Mouse (Mus musculus) liver, embryonic 15.5 days (tissue): Measurements from ENCODE around the gene Ptx3. TPM values are rescaled to one million over a fixed set of nuclear protein-coding genes. Genes with fewer than 3 reads are reported as not detected.
"Not testable (repeated sequence)": the region's sequence is repeated elsewhere in the genome, so short reads cannot be mapped to it uniquely, and the experiment has no call there.

ENCODE experiments used
- ATAC-seq: fragments of 200-750 bp; cut with Nextera tagmentation; 2 replicates; pipeline ENCODE4 v1.8.0; 2017; ENCODE audit warnings: moderate number of reproducible peaks, mild to moderate bottlenecking, moderate library complexity; ENCODE audit not compliant: insufficient read depth
- H3K27ac ChIP-seq: fragments of 300-500 bp; sonication (generic); replicated peaks from 2 replicates; pipeline ENCODE4 v1.5.1; 2015; ENCODE audit warnings: mild to moderate bottlenecking, inconsistent platforms
- H3K27me3 ChIP-seq: fragments of 300-500 bp; sonication (generic); 2 replicates; pipeline ENCODE4 v1.6.1; 2015; ENCODE audit warnings: mild to moderate bottlenecking, inconsistent platforms
- H3K36me3 ChIP-seq: fragments of 300-500 bp; sonication (generic); replicated peaks from 2 replicates; pipeline ENCODE4 v1.6.1; 2015; ENCODE audit warnings: moderate library complexity, mild to moderate bottlenecking, inconsistent platforms
- H3K4me1 ChIP-seq: fragments of 300-500 bp; sonication (generic); replicated peaks from 2 replicates; pipeline ENCODE4 v1.6.1; 2015; ENCODE audit warnings: inconsistent platforms
- H3K4me2 ChIP-seq: fragments of 300-500 bp; sonication (generic); 2 replicates; pipeline ENCODE4 v1.6.1; 2015; ENCODE audit warnings: moderate library complexity, mild to moderate bottlenecking, inconsistent platforms
- H3K4me3 ChIP-seq: fragments of 300-500 bp; sonication (generic); replicated peaks from 2 replicates; pipeline ENCODE4 v1.5.1; 2015; ENCODE audit warnings: mild to moderate bottlenecking, inconsistent platforms
- H3K9ac ChIP-seq: fragments of 300-500 bp; sonication (generic); 2 replicates; pipeline ENCODE4 v1.6.1; 2015; ENCODE audit warnings: moderate library complexity, mild to moderate bottlenecking, inconsistent platforms
- H3K9me3 ChIP-seq: fragments of 300-500 bp; sonication (generic); replicated peaks from 2 replicates; pipeline ENCODE4 v1.6.1; 2016; ENCODE audit warnings: inconsistent platforms
- WGBS: fragments of 180-500 bp; shearing (Covaris S2); methylation state at CpG from one replicate; pipeline ENCODE4 v1.1.7; 2015; ENCODE audit warnings: mixed read lengths; ENCODE audit not compliant: insufficient replicate concordance; 5-methylcytosine and 5-hydroxymethylcytosine counted together
- polyA plus RNA-seq: library from polyadenylated mRNA; unstranded; fragments of >200 nt; fragmentation: Nextera tagmentation; extraction: Ambion mirVana; gene quantifications from 2 replicates; pipeline ENCODE4 v1.2.1, GENCODE M21; 2015

Ptx3 gene
- polyA plus RNA-seq, 1 experiment from 2014 or later: 0.17 TPM

GRCm38 (mm10) chr3:66236234-66236871 is 16.6 kb downstream of the Ptx3 start:
- H3K4me1 ChIP-seq, H3K9ac ChIP-seq, H3K4me2 ChIP-seq, H3K27me3 ChIP-seq, H3K4me3 ChIP-seq, H3K36me3 ChIP-seq, H3K27ac ChIP-seq, H3K9me3 ChIP-seq, ATAC-seq: not testable (repeated sequence)
- WGBS: 47% methylated on average over 4 of the region's 4 CpGs

DNA sequence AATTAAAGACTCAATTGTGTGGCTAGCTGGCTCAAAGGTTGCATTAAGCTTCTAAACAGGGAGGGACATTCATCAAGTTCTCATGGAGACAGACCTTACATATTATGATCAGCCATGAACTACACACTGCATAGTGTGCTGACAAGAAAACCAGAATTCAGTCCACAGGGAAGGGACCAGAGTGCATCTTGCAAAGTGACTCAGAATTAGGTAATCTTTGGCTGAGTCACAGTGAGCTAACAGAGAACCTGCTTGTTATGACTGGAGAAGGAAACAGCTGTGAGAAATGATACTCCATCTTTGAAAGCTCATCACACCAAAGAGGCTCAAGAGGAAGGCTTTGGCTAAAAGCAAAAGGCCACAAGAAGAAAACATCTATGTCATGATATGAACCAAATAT is 20.8 kb downstream of the Ptx3 start:
- no peaks in the 10 kb centered on the region for H3K9me3 ChIP-seq
- H3K27me3 ChIP-seq: no peaks in the 10 kb centered on the region
- no peaks in the 10 kb centered on the region for H3K36me3 ChIP-seq
- H3K4me3 ChIP-seq: no peak overlapping the region
- H3K9ac ChIP-seq: no peak overlapping the region
- no peaks in the 10 kb centered on the region for H3K4me1 ChIP-seq
- no peak overlapping the region for H3K27ac ChIP-seq
- ATAC-seq: no peak
- no peak overlapping the region for H3K4me2 ChIP-seq

DNA sequence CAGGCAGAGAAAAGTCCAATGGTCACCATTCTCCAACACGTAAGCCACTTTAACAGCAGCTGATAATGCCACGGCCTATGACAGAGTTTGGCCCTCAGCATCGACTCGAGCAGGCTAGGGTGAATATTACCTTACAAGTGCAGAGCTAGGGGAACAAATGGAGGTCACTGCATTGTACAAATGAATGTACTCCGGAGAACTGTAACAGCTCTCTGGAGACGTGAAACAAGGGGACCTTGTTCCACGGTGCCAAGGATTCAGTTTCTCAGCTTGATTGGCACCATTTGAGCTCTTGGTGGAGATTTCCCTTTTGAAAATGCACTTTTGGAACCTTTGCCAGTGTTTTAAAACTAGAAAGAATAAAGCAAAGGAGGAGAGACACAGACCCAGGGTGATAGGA is 32.1 kb downstream of the Ptx3 start:
- Histone ChIP-seq H3K4me2 (no peak overlapping the region), H3K27me3 (no peaks in the 10 kb centered on the region), H3K9me3 (no peaks in the 10 kb centered on the region), H3K9ac (no peak overlapping the region), H3K27ac (no peak overlapping the region), H3K36me3 (no peaks in the 10 kb centered on the region), H3K4me1 (no peaks in the 10 kb centered on the region), H3K4me3 (no peak overlapping the region)
- 75% methylated on average over 7 of the region's 7 CpGs for WGBS
- ATAC-seq: no peak

GRCm38 (mm10) chr3:66254504-66255105 is 34.9 kb downstream of the Ptx3 start:
- H3K36me3 ChIP-seq: no peaks in the 10 kb centered on the region
- H3K4me2 ChIP-seq: no peak overlapping the region
- H3K9me3 ChIP-seq: no peaks in the 10 kb centered on the region
- ATAC-seq: no peak
- no peak overlapping the region for H3K27ac ChIP-seq
- no peak overlapping the region for H3K9ac ChIP-seq
- no peak overlapping the region for H3K4me3 ChIP-seq
- no peaks in the 10 kb centered on the region for H3K4me1 ChIP-seq
- no peaks in the 10 kb centered on the region for H3K27me3 ChIP-seq
- WGBS: 59% methylated on average over 9 of the region's 9 CpGs

- Histone ChIP-seq H3K4me1 (no peaks in the 10 kb centered on the region), H3K9me3 (no peaks in the 10 kb centered on the region), H3K36me3 (no peaks in the 10 kb centered on the region), H3K9ac (no peak overlapping the region), H3K4me2 (no peak overlapping the region), H3K4me3 (no peak overlapping the region), H3K27me3 (no peaks in the 10 kb centered on the region), H3K27ac (no peak overlapping the region)
- no peak for ATAC-seq
- 29% methylated on average over 5 of the region's 5 CpGs for WGBS
These were observed 42.6 kb downstream of the Ptx3 start for GRCm38 (mm10) chr3:66262319-66262718.

GRCm38 (mm10) chr3:66263270-66263669 is 43.6 kb downstream of the Ptx3 start:
- ATAC-seq: no peak
- H3K4me3 ChIP-seq: no peak overlapping the region
- H3K9ac ChIP-seq: no peak overlapping the region
- no peaks in the 10 kb centered on the region for H3K4me1 ChIP-seq
- H3K27ac ChIP-seq: no peak overlapping the region
- H3K27me3 ChIP-seq: no peaks in the 10 kb centered on the region
- WGBS: 68% methylated on average over 4 of the region's 4 CpGs
- no peaks in the 10 kb centered on the region for H3K36me3 ChIP-seq
- no peak overlapping the region for H3K4me2 ChIP-seq
- H3K9me3 ChIP-seq: no peaks in the 10 kb centered on the region

Other genes starting within 250 kb of the Ptx3 start
- gene Veph1, start 76.9 kb downstream of the Ptx3 start, polyA plus RNA-seq: 0.03 and 0.05 TPM in 2 replicates